Mouse (Mus musculus): ENCODE measurements around the gene Tubb2b. TPM values are rescaled to one million over a fixed set of nuclear protein-coding genes. Genes with fewer than 3 reads are reported as not detected.

Tubb2b gene
- polyA plus RNA-seq, 1 experiment from 2014 or later = 25.2 TPM

GRCm38 (mm10) chr13:34106999-34107398, 23.3 kb downstream of the Tubb2b start:
- no peak overlapping the region for H3K27ac ChIP-seq (ENCODE audit: low read depth, low read length)
- no peak overlapping the region for H3K4me3 ChIP-seq (ENCODE audit: low read depth, low read length)
- no peaks in the 10 kb centered on the region for H3K9me3 ChIP-seq (replicated peaks; ENCODE audit: control insufficient read depth, low read length)
- H3K4me2 ChIP-seq = no peak overlapping the region
- no peaks in the 10 kb centered on the region for H3K27me3 ChIP-seq (ENCODE audit: control insufficient read depth, insufficient read depth, low read length)
- ATAC-seq (replicated peaks; ENCODE audit: insufficient number of reproducible peaks, low FRiP score, low TSS enrichment) = no peak
- H3K9ac ChIP-seq (ENCODE audit: low read depth, low read length) = no peak overlapping the region
- 92% methylated on average over 1 of the region's 1 CpGs for WGBS (ENCODE audit: insufficient replicate concordance)
- H3K4me1 ChIP-seq (ENCODE audit: control insufficient read depth, insufficient read depth, low read length) = no peaks in the 10 kb centered on the region
- H3K36me3 ChIP-seq (ENCODE audit: control insufficient read depth, insufficient read depth, low read length) = no peaks in the 10 kb centered on the region

GRCm38 (mm10) chr13:34106256-34106655, 24.0 kb downstream of the Tubb2b start:
- Histone ChIP-seq H3K4me2 (no peak overlapping the region), H3K27ac (ENCODE audit: low read depth, low read length) (no peak overlapping the region), H3K36me3 (ENCODE audit: control insufficient read depth, insufficient read depth, low read length) (no peaks in the 10 kb centered on the region), H3K27me3 (ENCODE audit: control insufficient read depth, insufficient read depth, low read length) (no peaks in the 10 kb centered on the region), H3K4me1 (ENCODE audit: control insufficient read depth, insufficient read depth, low read length) (no peaks in the 10 kb centered on the region), H3K4me3 (ENCODE audit: low read depth, low read length) (no peak overlapping the region), H3K9me3 (replicated peaks; ENCODE audit: control insufficient read depth, low read length) (no peaks in the 10 kb centered on the region), H3K9ac (ENCODE audit: low read depth, low read length) (no peak overlapping the region)
- no peak for ATAC-seq (replicated peaks; ENCODE audit: insufficient number of reproducible peaks, low FRiP score, low TSS enrichment)
- WGBS (ENCODE audit: insufficient replicate concordance) = 76% methylated on average over 2 of the region's 2 CpGs

- no peaks in the 10 kb centered on the region for H3K27me3 ChIP-seq (ENCODE audit: control insufficient read depth, insufficient read depth, low read length)
- H3K9me3 ChIP-seq (replicated peaks; ENCODE audit: control insufficient read depth, low read length) = no peaks in the 10 kb centered on the region
- no peaks in the 10 kb centered on the region for H3K4me1 ChIP-seq (ENCODE audit: control insufficient read depth, insufficient read depth, low read length)
- WGBS (ENCODE audit: insufficient replicate concordance) = 63% methylated on average over 1 of the region's 1 CpGs
- H3K9ac ChIP-seq (ENCODE audit: low read depth, low read length) = no peak overlapping the region
- H3K4me2 ChIP-seq = no peak overlapping the region
- H3K4me3 ChIP-seq (ENCODE audit: low read depth, low read length) = no peak overlapping the region
- no peaks in the 10 kb centered on the region for H3K36me3 ChIP-seq (ENCODE audit: control insufficient read depth, insufficient read depth, low read length)
- ATAC-seq (replicated peaks; ENCODE audit: insufficient number of reproducible peaks, low FRiP score, low TSS enrichment) = no peak
- H3K27ac ChIP-seq (ENCODE audit: low read depth, low read length) = no peak overlapping the region
Observed at GRCm38 (mm10) chr13:34105364-34105763, 24.9 kb downstream of the Tubb2b start.

- Histone ChIP-seq H3K4me2 (no peak overlapping the region), H3K27me3 (ENCODE audit: control insufficient read depth, insufficient read depth, low read length) (no peaks in the 10 kb centered on the region), H3K27ac (ENCODE audit: low read depth, low read length) (no peak overlapping the region), H3K9me3 (replicated peaks; ENCODE audit: control insufficient read depth, low read length) (no peaks in the 10 kb centered on the region), H3K4me3 (ENCODE audit: low read depth, low read length) (no peak overlapping the region), H3K36me3 (ENCODE audit: control insufficient read depth, insufficient read depth, low read length) (no peaks in the 10 kb centered on the region), H3K9ac (ENCODE audit: low read depth, low read length) (no peak overlapping the region), H3K4me1 (ENCODE audit: control insufficient read depth, insufficient read depth, low read length) (no peaks in the 10 kb centered on the region)
- ATAC-seq (replicated peaks; ENCODE audit: insufficient number of reproducible peaks, low FRiP score, low TSS enrichment) = no peak
- 67% methylated on average over 9 of the region's 9 CpGs for WGBS (ENCODE audit: insufficient replicate concordance)
Observed at GRCm38 (mm10) chr13:34101908-34102307, 28.4 kb downstream of the Tubb2b start.

GRCm38 (mm10) chr13:34101247-34101646, 29.0 kb downstream of the Tubb2b start:
- H3K4me3 ChIP-seq (ENCODE audit: low read depth, low read length) = no peak overlapping the region
- no peaks in the 10 kb centered on the region for H3K9me3 ChIP-seq (replicated peaks; ENCODE audit: control insufficient read depth, low read length)
- H3K4me1 ChIP-seq (ENCODE audit: control insufficient read depth, insufficient read depth, low read length) = no peaks in the 10 kb centered on the region
- no peaks in the 10 kb centered on the region for H3K36me3 ChIP-seq (ENCODE audit: control insufficient read depth, insufficient read depth, low read length)
- no peaks in the 10 kb centered on the region for H3K27me3 ChIP-seq (ENCODE audit: control insufficient read depth, insufficient read depth, low read length)
- H3K4me2 ChIP-seq = no peak overlapping the region
- ATAC-seq (replicated peaks; ENCODE audit: insufficient number of reproducible peaks, low FRiP score, low TSS enrichment) = no peak
- 90% methylated on average over 10 of the region's 10 CpGs for WGBS (ENCODE audit: insufficient replicate concordance)
- no peak overlapping the region for H3K27ac ChIP-seq (ENCODE audit: low read depth, low read length)
- no peak overlapping the region for H3K9ac ChIP-seq (ENCODE audit: low read depth, low read length)

- no peak overlapping the region for H3K4me3 ChIP-seq (ENCODE audit: low read depth, low read length)
Observed at GRCm38 (mm10) chr13:34100733-34101132, 29.5 kb downstream of the Tubb2b start.

GRCm38 (mm10) chr13:34097086-34097485, 33.2 kb downstream of the Tubb2b start:
- H3K9me3 ChIP-seq (replicated peaks; ENCODE audit: control insufficient read depth, low read length) = no peaks in the 10 kb centered on the region
- H3K9ac ChIP-seq (ENCODE audit: low read depth, low read length) = no peak overlapping the region
- no peak overlapping the region for H3K4me3 ChIP-seq (ENCODE audit: low read depth, low read length)
- no peak for ATAC-seq (replicated peaks; ENCODE audit: insufficient number of reproducible peaks, low FRiP score, low TSS enrichment)
- H3K4me1 ChIP-seq (ENCODE audit: control insufficient read depth, insufficient read depth, low read length) = no peaks in the 10 kb centered on the region; the same call in 1 of the 2 replicates
- H3K27me3 ChIP-seq (ENCODE audit: control insufficient read depth, insufficient read depth, low read length) = no peaks in the 10 kb centered on the region
- no peaks in the 10 kb centered on the region for H3K36me3 ChIP-seq (ENCODE audit: control insufficient read depth, insufficient read depth, low read length)
- no peak overlapping the region for H3K4me2 ChIP-seq
- H3K27ac ChIP-seq (ENCODE audit: low read depth, low read length) = no peak overlapping the region
- WGBS (ENCODE audit: insufficient replicate concordance) = 73% methylated on average over 3 of the region's 3 CpGs

More at GRCm38 (mm10) chr13:34100733-34101132, 29.5 kb downstream of the Tubb2b start:
- no peak overlapping the region for H3K9ac ChIP-seq (ENCODE audit: low read depth, low read length)
- H3K9me3 ChIP-seq (replicated peaks; ENCODE audit: control insufficient read depth, low read length) = no peaks in the 10 kb centered on the region
- no peak overlapping the region for H3K4me2 ChIP-seq
- WGBS (ENCODE audit: insufficient replicate concordance) = 29% methylated on average over 3 of the region's 3 CpGs
- no peak overlapping the region for H3K27ac ChIP-seq (ENCODE audit: low read depth, low read length)
- ATAC-seq (replicated peaks; ENCODE audit: insufficient number of reproducible peaks, low FRiP score, low TSS enrichment) = no peak
- no peaks in the 10 kb centered on the region for H3K4me1 ChIP-seq (ENCODE audit: control insufficient read depth, insufficient read depth, low read length)
- H3K36me3 ChIP-seq (ENCODE audit: control insufficient read depth, insufficient read depth, low read length) = no peaks in the 10 kb centered on the region
- H3K27me3 ChIP-seq (ENCODE audit: control insufficient read depth, insufficient read depth, low read length) = no peaks in the 10 kb centered on the region

- 63% methylated on average over 4 of the region's 4 CpGs for WGBS (ENCODE audit: insufficient replicate concordance)
- H3K27ac ChIP-seq (ENCODE audit: low read depth, low read length) = no peak overlapping the region
- no peaks in the 10 kb centered on the region for H3K9me3 ChIP-seq (replicated peaks; ENCODE audit: control insufficient read depth, low read length)
- H3K27me3 ChIP-seq (ENCODE audit: control insufficient read depth, insufficient read depth, low read length) = no peaks in the 10 kb centered on the region
- peaks cover 2% of the 10 kb centered on the region; the same call in 1 of the 2 replicates for H3K4me1 ChIP-seq (ENCODE audit: control insufficient read depth, insufficient read depth, low read length)
- no peak overlapping the region for H3K4me2 ChIP-seq
- no peak overlapping the region for H3K9ac ChIP-seq (ENCODE audit: low read depth, low read length)
- H3K36me3 ChIP-seq (ENCODE audit: control insufficient read depth, insufficient read depth, low read length) = no peaks in the 10 kb centered on the region
- no peak for ATAC-seq (replicated peaks; ENCODE audit: insufficient number of reproducible peaks, low FRiP score, low TSS enrichment)
- no peak overlapping the region for H3K4me3 ChIP-seq (ENCODE audit: low read depth, low read length)
Observed at GRCm38 (mm10) chr13:34096455-34096854, 33.8 kb downstream of the Tubb2b start.

- Histone ChIP-seq H3K27ac (ENCODE audit: low read depth, low read length) (no peak overlapping the region), H3K36me3 (ENCODE audit: control insufficient read depth, insufficient read depth, low read length) (no peaks in the 10 kb centered on the region), H3K9ac (ENCODE audit: low read depth, low read length) (no peak overlapping the region), H3K27me3 (ENCODE audit: control insufficient read depth, insufficient read depth, low read length) (no peaks in the 10 kb centered on the region), H3K9me3 (replicated peaks; ENCODE audit: control insufficient read depth, low read length) (no peaks in the 10 kb centered on the region), H3K4me1 (ENCODE audit: control insufficient read depth, insufficient read depth, low read length) (peaks cover 2% of the 10 kb centered on the region; the same call in 1 of the 2 replicates), H3K4me2 (no peak overlapping the region), H3K4me3 (ENCODE audit: low read depth, low read length) (no peak overlapping the region)
- 29% methylated on average over 7 of the region's 7 CpGs for WGBS (ENCODE audit: insufficient replicate concordance)
- no peak for ATAC-seq (replicated peaks; ENCODE audit: insufficient number of reproducible peaks, low FRiP score, low TSS enrichment)
Observed at GRCm38 (mm10) chr13:34095542-34096435, 34.5 kb downstream of the Tubb2b start.
